Mouse (Mus musculus) neural tube, embryonic 15.5 days (tissue): ENCODE measurements at regions not wholly inside any gene's neighbourhood (a gene's known extent, or its start where the extent isn't known, plus 50 kb on each side); places are given as distances from the start of the nearest gene placed in this dataset.
A peak's percentile ranks its signal among the peaks of the same experiment; 100 is the strongest.

Source experiments
- ATAC-seq: fragments of 200-750 bp; cut with Nextera tagmentation; 2 replicates; pipeline ENCODE4 v1.8.0; 2017; ENCODE audit warnings: mild to moderate bottlenecking, moderate TSS enrichment, moderate library complexity; ENCODE audit not compliant: low FRiP score
- H3K27ac ChIP-seq: fragments of 300-500 bp; sonication (generic); replicated peaks from 2 replicates; pipeline ENCODE4 v1.5.1; 2015; ENCODE audit warnings: mild to moderate bottlenecking, inconsistent platforms
- H3K27me3 ChIP-seq: fragments of 300-500 bp; sonication (generic); replicated peaks from 2 replicates; pipeline ENCODE4 v1.6.1; 2015; ENCODE audit warnings: inconsistent platforms
- H3K36me3 ChIP-seq: fragments of 300-500 bp; sonication (generic); 2 replicates; pipeline ENCODE4 v1.6.1; 2015; ENCODE audit warnings: inconsistent platforms
- H3K4me1 ChIP-seq: fragments of 300-500 bp; sonication (generic); 2 replicates; pipeline ENCODE4 v1.6.1; 2015; ENCODE audit warnings: inconsistent platforms
- H3K4me2 ChIP-seq: fragments of 300-500 bp; sonication (generic); 2 replicates; pipeline ENCODE4 v1.6.1; 2015; ENCODE audit warnings: inconsistent platforms, mild to moderate bottlenecking, moderate library complexity
- H3K4me3 ChIP-seq: fragments of 300-500 bp; sonication (generic); replicated peaks from 2 replicates; pipeline ENCODE4 v1.5.1; 2015; ENCODE audit warnings: mild to moderate bottlenecking, inconsistent platforms
- H3K9ac ChIP-seq: fragments of 300-500 bp; sonication (generic); replicated peaks from 2 replicates; pipeline ENCODE4 v1.6.1; 2015; ENCODE audit warnings: mild to moderate bottlenecking, inconsistent platforms
- H3K9me3 ChIP-seq: fragments of 300-500 bp; sonication (generic); replicated peaks from 2 replicates; pipeline ENCODE4 v1.6.1; 2016; ENCODE audit warnings: inconsistent platforms
- WGBS: fragments of 180-500 bp; shearing (Covaris S2); methylation state at CpG from one replicate; pipeline ENCODE4 v1.1.7; 2015; ENCODE audit warnings: mixed read lengths; 5-methylcytosine and 5-hydroxymethylcytosine counted together

- Histone ChIP-seq H3K4me3 (no peak overlapping the region), H3K27me3 (no peaks in the 10 kb centered on the region), H3K27ac (no peak overlapping the region), H3K9ac (no peak overlapping the region), H3K9me3 (no peaks in the 10 kb centered on the region), H3K36me3 (no peaks in the 10 kb centered on the region), H3K4me2 (no peak overlapping the region), H3K4me1 (no peaks in the 10 kb centered on the region)
- no peak for ATAC-seq
- WGBS = 64% methylated on average over 2 of the region's 2 CpGs
These were observed 87.7 kb downstream of the Stc2 start for GRCm38 (mm10) chr11:31282136-31282535.

- WGBS = 23% methylated on average over 2 of the region's 2 CpGs
- Histone ChIP-seq H3K27me3 (no peaks in the 10 kb centered on the region), H3K36me3 (no peaks in the 10 kb centered on the region), H3K9me3 (no peaks in the 10 kb centered on the region), H3K9ac (no peak overlapping the region), H3K4me3 (no peak overlapping the region), H3K4me1 (no peaks in the 10 kb centered on the region), H3K27ac (no peak overlapping the region), H3K4me2 (no peak overlapping the region)
- peak; percentile 68; the same call in 1 of the 2 replicates for ATAC-seq
These were observed 66.2 kb upstream of the Gm17332 start for GRCm38 (mm10) chr11:31248467-31248866.
